Mouse (Mus musculus) hindbrain, embryonic 16.5 days (tissue): ENCODE results near the gene Gstcd. TPM values are rescaled to one million over a fixed set of nuclear protein-coding genes. Genes with fewer than 3 reads are reported as not detected.

Source experiments
- ATAC-seq: fragments of 200-750 bp; cut with Nextera tagmentation; 2 replicates; pipeline ENCODE4 v1.8.0; 2017; ENCODE audit warnings: moderate TSS enrichment, moderate library complexity
- H3K27ac ChIP-seq: fragments of 300-500 bp; sonication (generic); 2 replicates; pipeline ENCODE4 v1.5.1; 2014; ENCODE audit warnings: low read depth, mild to moderate bottlenecking, control low read depth, low read length, moderate library complexity
- H3K27me3 ChIP-seq: fragments of 300-500 bp; sonication (generic); replicated peaks from 2 replicates; pipeline ENCODE4 v1.6.1; 2014; ENCODE audit warnings: low read length; ENCODE audit not compliant: control insufficient read depth, insufficient read depth
- H3K36me3 ChIP-seq: fragments of 300-500 bp; sonication (generic); 2 replicates; pipeline ENCODE4 v1.6.1; 2014; ENCODE audit warnings: mild to moderate bottlenecking, low read length, moderate library complexity, mixed read lengths; ENCODE audit not compliant: control insufficient read depth, insufficient read depth
- H3K4me1 ChIP-seq: fragments of 300-500 bp; sonication (generic); 2 replicates; pipeline ENCODE4 v1.6.1; 2014; ENCODE audit warnings: low read depth, low read length; ENCODE audit not compliant: control insufficient read depth, insufficient read depth
- H3K4me2 ChIP-seq: fragments of 300-500 bp; sonication (generic); 2 replicates; pipeline ENCODE4 v1.6.1; 2014; ENCODE audit warnings: mild to moderate bottlenecking, low read length, control low read depth, moderate library complexity
- H3K4me3 ChIP-seq: fragments of 300-500 bp; sonication (generic); 2 replicates; pipeline ENCODE4 v1.5.1; 2014; ENCODE audit warnings: mild to moderate bottlenecking, low read length, control low read depth, moderate library complexity
- H3K9ac ChIP-seq: fragments of 300-500 bp; sonication (generic); 2 replicates; pipeline ENCODE4 v1.6.1; 2014; ENCODE audit warnings: low read depth, mild to moderate bottlenecking, control low read depth, low read length, moderate library complexity
- H3K9me3 ChIP-seq: fragments of 300-500 bp; sonication (generic); 2 replicates; pipeline ENCODE4 v1.6.1; 2014; ENCODE audit warnings: mild to moderate bottlenecking, low read length, moderate library complexity; ENCODE audit not compliant: control insufficient read depth
- WGBS: fragments of 180-500 bp; shearing (Covaris S2); extraction: QIAGEN DNeasy Blood & Tissue Kit; methylation state at CpG from one replicate; pipeline ENCODE4 v1.1.7; 2014; 5-methylcytosine and 5-hydroxymethylcytosine counted together
- polyA plus RNA-seq: library from polyadenylated mRNA; unstranded; fragments of >200 nt; fragmentation: Nextera tagmentation; extraction: Ambion mirVana; gene quantifications from 2 replicates; pipeline ENCODE4 v1.2.1, GENCODE M21; 2015

The Gstcd gene
- polyA plus RNA-seq, 1 experiment from 2014 or later = 2.8 TPM

- no peaks in the 10 kb centered on the region for H3K27me3 ChIP-seq
- no peak overlapping the region for H3K4me2 ChIP-seq
- no peak overlapping the region for H3K4me3 ChIP-seq
- WGBS = 87% methylated on average over 5 of the region's 5 CpGs
- H3K4me1 ChIP-seq = peaks cover 2% of the 10 kb centered on the region; the same call in 1 of the 2 replicates
- ATAC-seq = no peak
- H3K27ac ChIP-seq = no peak overlapping the region
- H3K36me3 ChIP-seq = no peaks in the 10 kb centered on the region
- no peak overlapping the region for H3K9ac ChIP-seq
- no peaks in the 10 kb centered on the region for H3K9me3 ChIP-seq
Measured at GRCm38 (mm10) chr3:132986188-132986587, 105.6 kb downstream of the Gstcd start.

GRCm38 (mm10) chr3:132983845-132984485 lies 107.9 kb downstream of the Gstcd start:
- Histone ChIP-seq H3K4me1 (peaks cover 2% of the 10 kb centered on the region; the same call in 1 of the 2 replicates), H3K4me3 (no peak overlapping the region), H3K9ac (no peak overlapping the region), H3K27me3 (no peaks in the 10 kb centered on the region), H3K36me3 (no peaks in the 10 kb centered on the region), H3K9me3 (no peaks in the 10 kb centered on the region), H3K27ac (no peak overlapping the region), H3K4me2 (no peak overlapping the region)
- WGBS = 46% methylated on average over 4 of the region's 4 CpGs
- ATAC-seq = no peak

- H3K4me1 ChIP-seq = peaks cover 2% of the 10 kb centered on the region; the same call in 1 of the 2 replicates
- no peak overlapping the region for H3K4me3 ChIP-seq
- no peaks in the 10 kb centered on the region for H3K36me3 ChIP-seq
- H3K9me3 ChIP-seq = no peaks in the 10 kb centered on the region
- no peak overlapping the region for H3K9ac ChIP-seq
- no peaks in the 10 kb centered on the region for H3K27me3 ChIP-seq
- no peak for ATAC-seq
- H3K4me2 ChIP-seq = no peak overlapping the region
- H3K27ac ChIP-seq = no peak overlapping the region
- WGBS = 84% methylated on average over 2 of the region's 2 CpGs
Measured at GRCm38 (mm10) chr3:132981968-132982367, 109.9 kb downstream of the Gstcd start.

GRCm38 (mm10) chr3:132979781-132980461 lies 111.9 kb downstream of the Gstcd start:
- no peak for ATAC-seq
- Histone ChIP-seq H3K36me3 (no peaks in the 10 kb centered on the region), H3K9ac (no peak overlapping the region), H3K27ac (no peak overlapping the region), H3K27me3 (no peaks in the 10 kb centered on the region), H3K9me3 (no peaks in the 10 kb centered on the region), H3K4me1 (peaks cover 2% of the 10 kb centered on the region; the same call in 1 of the 2 replicates), H3K4me2 (no peak overlapping the region), H3K4me3 (no peak overlapping the region)
- WGBS = 93% methylated on average over 12 of the region's 12 CpGs

DNA sequence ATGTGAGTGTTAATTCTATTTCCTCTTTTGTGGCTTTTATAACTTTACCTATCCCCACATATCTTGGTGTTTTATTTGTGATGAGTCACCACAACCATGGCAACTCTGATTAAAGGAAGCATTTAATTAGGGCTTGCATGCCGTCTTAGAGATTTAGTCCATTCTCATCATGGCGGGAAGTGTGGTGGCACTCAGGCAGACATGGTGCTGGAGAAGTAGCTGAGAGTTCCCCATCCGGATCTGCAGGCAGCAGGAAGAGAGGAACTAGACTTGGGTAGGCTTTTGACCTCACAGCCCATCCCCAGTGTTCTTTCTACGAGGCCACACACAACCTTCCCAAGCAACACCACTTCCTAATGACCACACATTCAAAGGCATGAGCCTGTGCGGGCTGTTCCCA lies 125.6 kb downstream of the Gstcd start:
- Histone ChIP-seq H3K4me3 (no peak overlapping the region), H3K27ac (no peak overlapping the region), H3K4me1 (no peaks in the 10 kb centered on the region), H3K9me3 (no peaks in the 10 kb centered on the region), H3K27me3 (no peaks in the 10 kb centered on the region), H3K9ac (no peak overlapping the region), H3K4me2 (no peak overlapping the region), H3K36me3 (no peaks in the 10 kb centered on the region)
- ATAC-seq = no peak
- 71% methylated on average over 5 of the region's 5 CpGs for WGBS

DNA sequence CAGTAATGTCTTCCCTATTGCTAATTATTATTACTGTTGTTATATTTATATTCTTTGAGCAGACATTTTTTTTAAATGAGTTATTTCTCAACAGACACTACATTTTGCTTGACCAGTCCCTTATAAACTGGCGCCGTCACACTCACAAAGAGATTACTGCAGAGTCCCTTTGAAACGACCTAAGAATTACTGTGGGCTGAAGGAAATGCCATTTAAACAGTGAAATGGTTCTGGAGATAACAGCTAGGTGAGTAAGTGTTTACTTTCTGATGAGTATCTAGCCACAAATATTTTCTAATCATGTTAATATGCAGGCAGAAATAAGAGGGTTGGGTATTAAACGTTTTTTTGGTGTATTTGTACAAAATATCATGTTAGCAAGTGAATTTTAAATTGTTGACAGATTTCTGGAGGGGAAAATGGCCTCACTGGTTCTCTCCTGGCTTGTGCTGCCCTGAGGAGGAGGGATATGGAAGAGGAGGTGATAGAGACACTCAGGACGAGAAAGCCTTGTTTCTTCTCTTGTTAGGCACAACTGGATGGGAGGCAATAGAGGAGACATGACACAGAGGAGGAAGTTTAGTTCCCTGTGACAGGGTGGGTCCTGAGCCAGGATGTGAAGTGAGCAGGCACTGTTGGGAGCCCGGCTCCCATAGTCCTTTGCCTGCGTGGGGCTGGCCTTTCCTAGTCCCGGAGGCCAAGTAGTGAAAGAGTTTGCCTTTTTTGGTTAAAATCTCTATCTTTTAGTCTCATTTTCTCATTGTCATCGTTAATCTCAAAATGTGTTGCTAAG lies 126.9 kb downstream of the Gstcd start:
- 77% methylated on average over 9 of the region's 9 CpGs for WGBS
- Histone ChIP-seq H3K4me1 (no peaks in the 10 kb centered on the region), H3K4me2 (no peak overlapping the region), H3K9ac (no peak overlapping the region), H3K4me3 (no peak overlapping the region), H3K27me3 (no peaks in the 10 kb centered on the region), H3K9me3 (no peaks in the 10 kb centered on the region), H3K27ac (no peak overlapping the region), H3K36me3 (no peaks in the 10 kb centered on the region)
- ATAC-seq = no peak

DNA sequence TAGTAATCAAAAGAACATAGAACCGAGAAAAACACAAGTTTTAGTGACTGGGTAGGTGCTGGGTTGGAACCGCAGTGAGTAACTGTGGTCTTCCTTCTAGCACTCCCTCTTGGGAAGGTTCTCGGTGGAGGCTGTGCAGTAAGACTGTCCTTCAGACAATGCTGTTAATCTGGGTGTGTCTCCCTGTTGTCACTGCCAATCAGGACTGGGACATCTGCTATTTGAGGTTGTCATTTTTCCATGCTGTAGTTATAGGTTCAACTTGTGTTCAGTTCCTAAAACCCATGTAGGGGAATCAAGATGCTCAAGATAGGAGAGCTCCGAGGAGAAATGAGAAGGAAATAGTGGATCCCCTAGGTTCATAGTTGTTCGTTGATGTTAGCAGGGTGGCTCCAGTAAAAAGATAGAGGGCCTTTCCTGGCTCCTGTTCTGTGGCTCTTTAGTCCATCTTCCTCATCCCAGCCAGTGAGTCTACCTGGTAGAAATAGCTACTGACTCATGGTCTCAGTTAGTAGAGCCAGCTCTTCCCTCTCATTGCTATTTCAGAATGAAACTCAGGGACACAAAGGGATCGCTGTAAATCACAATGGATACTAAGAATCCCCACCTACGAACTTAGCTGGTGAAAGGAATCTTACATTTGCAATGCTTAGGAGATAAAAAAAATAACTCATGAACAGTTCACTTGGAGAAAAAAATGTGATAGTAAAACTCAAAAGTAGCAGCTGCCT lies 129.0 kb downstream of the Gstcd start:
- Histone ChIP-seq H3K9ac (no peak overlapping the region), H3K4me1 (no peaks in the 10 kb centered on the region), H3K36me3 (no peaks in the 10 kb centered on the region), H3K27ac (no peak overlapping the region), H3K27me3 (no peaks in the 10 kb centered on the region), H3K4me2 (no peak overlapping the region), H3K4me3 (no peak overlapping the region), H3K9me3 (no peaks in the 10 kb centered on the region)
- ATAC-seq = no peak
- WGBS = 92% methylated on average over 7 of the region's 7 CpGs

DNA sequence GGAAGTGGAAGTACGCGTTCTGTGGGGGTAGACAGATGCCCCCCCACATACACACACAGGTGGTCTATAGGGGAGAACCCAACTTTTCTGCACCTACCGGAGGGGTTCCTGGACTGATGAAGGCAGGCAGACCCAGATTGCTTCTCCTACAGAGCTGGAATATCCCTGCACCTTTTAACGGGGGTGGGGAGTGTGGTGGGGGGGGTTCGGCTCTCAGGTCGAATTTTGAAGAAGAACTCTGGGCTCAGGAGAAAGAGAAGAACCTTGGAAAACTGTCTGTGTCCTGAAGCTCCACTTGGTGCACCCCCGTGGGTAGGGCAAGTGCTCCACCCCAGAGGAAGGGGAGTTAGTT lies 141.3 kb downstream of the Gstcd start:
- ATAC-seq = no peak
- Histone ChIP-seq H3K36me3 (no peaks in the 10 kb centered on the region), H3K9ac (peak overlapping the region; percentile 71), H3K4me1 (peaks cover 11% of the 10 kb centered on the region), H3K9me3 (no peaks in the 10 kb centered on the region), H3K27ac (no peak overlapping the region), H3K27me3 (no peaks in the 10 kb centered on the region), H3K4me2 (peak overlapping the region; percentile 72), H3K4me3 (peak overlapping the region; percentile 73)
- 10% methylated on average over 7 of the region's 7 CpGs for WGBS
